Mouse (Mus musculus) MEL (cell line): ENCODE results near the gene Nipbl. TPM values are rescaled to one million over a fixed set of nuclear protein-coding genes. Genes with fewer than 3 reads are reported as not detected.

ENCODE experiments used
- DNase-seq: peaks from one replicate; pipeline ENCODE4 v3.0.0; 2011; ENCODE audit warnings: low read depth, low spot score
- H3K27ac ChIP-seq: 2 replicates; pipeline ENCODE4 v1.5.1; 2012; ENCODE audit warnings: low read depth, mild to moderate bottlenecking, control low read depth, low read length, moderate library complexity; ENCODE audit not compliant: control insufficient read depth
- H3K27me3 ChIP-seq, 2 experiments: fragments of 150-350 bp in 1 of 2; sonication (generic) in 1 of 2; 2 replicates each; pipeline ENCODE4 v1.6.1; 2012; ENCODE audit warnings: low read length in 2 of 2, mild to moderate bottlenecking in 2 of 2, improper control_type of control experiment in 1 of 2, moderate library complexity in 1 of 2; ENCODE audit not compliant: insufficient read depth in 2 of 2, control insufficient read depth in 1 of 2
- H3K36me3 ChIP-seq, 2 experiments: 2 replicates each; pipeline ENCODE4 v1.6.1; 2012 to 2014; ENCODE audit warnings: low read length in 2 of 2, improper control_type of control experiment in 1 of 2, inconsistent platforms in 1 of 2, mild to moderate bottlenecking in 1 of 2; ENCODE audit not compliant: insufficient read depth in 2 of 2, control insufficient read depth in 1 of 2
- H3K4me1 ChIP-seq, 2 experiments: fragments of 150-350 bp in 1 of 2; sonication (generic) in 1 of 2; 2 replicates each; pipeline ENCODE4 v1.6.1; 2012; ENCODE audit warnings: low read length in 2 of 2, improper control_type of control experiment in 1 of 2, mild to moderate bottlenecking in 1 of 2; ENCODE audit not compliant: insufficient read depth in 2 of 2, control insufficient read depth in 1 of 2
- H3K4me3 ChIP-seq, 2 experiments: fragments of 150-350 bp in 1 of 2; sonication (generic) in 1 of 2; 2 replicates each; pipeline ENCODE4 v1.5.1; 2012; ENCODE audit warnings: low read depth in 2 of 2, low read length in 2 of 2, mild to moderate bottlenecking in 2 of 2, moderate library complexity in 2 of 2, control low read depth in 1 of 2, improper control_type of control experiment in 1 of 2; ENCODE audit not compliant: control insufficient read depth in 1 of 2, insufficient read depth in 1 of 2
- H3K79me2 ChIP-seq: 2 replicates; pipeline ENCODE4 v1.6.1; 2012; ENCODE audit warnings: mild to moderate bottlenecking, low read length, moderate library complexity; ENCODE audit not compliant: control insufficient read depth, poor library complexity, insufficient read depth
- H3K9ac ChIP-seq: 2 replicates; pipeline ENCODE4 v1.6.1; 2012; ENCODE audit warnings: low read depth, mild to moderate bottlenecking, control low read depth, low read length, moderate library complexity; ENCODE audit not compliant: control insufficient read depth, poor library complexity, severe bottlenecking
- H3K9me3 ChIP-seq: fragments of 150-350 bp; sonication (generic); replicated peaks from 2 replicates; pipeline ENCODE4 v1.6.1; 2012; ENCODE audit warnings: mild to moderate bottlenecking, low read length, improper control_type of control experiment, moderate library complexity; ENCODE audit not compliant: insufficient read depth
- BHLHE40 ChIP-seq: IDR thresholded peaks from 2 replicates; pipeline ENCODE4 v1.6.1; 2012; ENCODE audit warnings: low read depth, mild to moderate bottlenecking, inconsistent platforms, low read length, improper control_type of control experiment, borderline replicate concordance
- CHD1 ChIP-seq: IDR thresholded peaks from 2 replicates; pipeline ENCODE4 v1.6.1; 2012; ENCODE audit warnings: low read depth, mild to moderate bottlenecking, inconsistent platforms, low read length, improper control_type of control experiment
- CTCF ChIP-seq, 3 experiments: IDR thresholded peaks in 2 of 3; conservative IDR thresholded peaks in 1 of 3; 2 replicates each; pipeline ENCODE4 v1.5.1; 2011 to 2012; ENCODE audit warnings: low read length in 3 of 3, low read depth in 2 of 3, mild to moderate bottlenecking in 2 of 3, improper control_type of control experiment in 1 of 3, inconsistent platforms in 1 of 3, mixed read lengths in 1 of 3, moderate library complexity in 1 of 3; ENCODE audit not compliant: control insufficient read depth in 1 of 3, insufficient read depth in 1 of 3, poor library complexity in 1 of 3, severe bottlenecking in 1 of 3
- ELF1 ChIP-seq: IDR thresholded peaks from 2 replicates; pipeline ENCODE4 v1.6.1; 2014; ENCODE audit warnings: low read depth, mild to moderate bottlenecking, inconsistent platforms, low read length, improper control_type of control experiment, moderate library complexity
- EP300 ChIP-seq, 2 experiments: IDR thresholded peaks; 2 replicates each; pipeline ENCODE4 v1.6.1; 2011; ENCODE audit warnings: improper control_type of control experiment in 2 of 2, low read length in 2 of 2, low read depth in 1 of 2, mild to moderate bottlenecking in 1 of 2
- GABPA ChIP-seq: IDR thresholded peaks from 2 replicates; pipeline ENCODE4 v1.6.1; 2012; ENCODE audit warnings: low read depth, mild to moderate bottlenecking, inconsistent platforms, low read length, improper control_type of control experiment, moderate library complexity
- GATA1 ChIP-seq: IDR thresholded peaks from 2 replicates; pipeline ENCODE4 v1.6.1; 2011; ENCODE audit warnings: low read depth, low read length, improper control_type of control experiment
- MYB ChIP-seq: IDR thresholded peaks from 2 replicates; pipeline ENCODE4 v1.6.1; 2011; ENCODE audit warnings: mild to moderate bottlenecking, low read depth, low read length, improper control_type of control experiment
- NRF1 ChIP-seq: IDR thresholded peaks from 2 replicates; pipeline ENCODE4 v1.6.1; 2014; ENCODE audit warnings: low read depth, mild to moderate bottlenecking, inconsistent platforms, low read length, improper control_type of control experiment, moderate library complexity; ENCODE audit not compliant: poor library complexity, insufficient read depth, severe bottlenecking
- RAD21 ChIP-seq: IDR thresholded peaks from 2 replicates; pipeline ENCODE4 v1.6.1; 2011; ENCODE audit warnings: mild to moderate bottlenecking, low read depth, low read length, improper control_type of control experiment
- RCOR1 ChIP-seq: IDR thresholded peaks from 2 replicates; pipeline ENCODE4 v1.6.1; 2012; ENCODE audit warnings: low read depth, mild to moderate bottlenecking, inconsistent platforms, low read length, improper control_type of control experiment
- SIN3A ChIP-seq: IDR thresholded peaks from 2 replicates; pipeline ENCODE4 v1.6.1; 2012; ENCODE audit warnings: low read length, improper control_type of control experiment, inconsistent platforms
- SMC3 ChIP-seq: IDR thresholded peaks from 2 replicates; pipeline ENCODE4 v1.6.1; 2011; ENCODE audit warnings: low read depth, low read length, improper control_type of control experiment
- TAL1 ChIP-seq: IDR thresholded peaks from 2 replicates; pipeline ENCODE4 v1.6.1; 2012; ENCODE audit warnings: mild to moderate bottlenecking, inconsistent platforms, low read length, moderate library complexity, mixed read lengths
- TCF12 ChIP-seq: IDR thresholded peaks from 2 replicates; pipeline ENCODE4 v1.6.1; 2014; ENCODE audit warnings: low read depth, mild to moderate bottlenecking, inconsistent platforms, low read length, improper control_type of control experiment, moderate library complexity
- UBTF ChIP-seq: IDR thresholded peaks from 2 replicates; pipeline ENCODE4 v1.6.1; 2012; ENCODE audit warnings: low read depth, mild to moderate bottlenecking, inconsistent platforms, low read length, improper control_type of control experiment, moderate library complexity, borderline replicate concordance; ENCODE audit not compliant: insufficient read depth
- polyA plus RNA-seq, 2 experiments: library from polyadenylated mRNA; stranded (reverse) in 1 of 2; unstranded in 1 of 2; fragments of >175 nt in 1 of 2; fragments of >200 nt in 1 of 2; gene quantifications; 2 replicates each; pipeline versions ENCODE4 v1.2.1 to v1.2.4; 2012; ENCODE audit warnings: low replicate concordance in 2 of 2, low read depth in 1 of 2; ENCODE audit not compliant: insufficient read length in 2 of 2, insufficient read depth in 1 of 2, missing spikeins in 1 of 2
- total RNA-seq: library from RNA; depleted of rRNA; stranded (reverse); fragments of 300-350 nt; gene quantifications from 2 replicates; pipeline ENCODE4 v1.2.3, GENCODE M21; 2012

The Nipbl gene
- total and polyA plus RNA-seq, 3 experiments, result 21.8 to 66.3 (median 35.6) TPM

DNA sequence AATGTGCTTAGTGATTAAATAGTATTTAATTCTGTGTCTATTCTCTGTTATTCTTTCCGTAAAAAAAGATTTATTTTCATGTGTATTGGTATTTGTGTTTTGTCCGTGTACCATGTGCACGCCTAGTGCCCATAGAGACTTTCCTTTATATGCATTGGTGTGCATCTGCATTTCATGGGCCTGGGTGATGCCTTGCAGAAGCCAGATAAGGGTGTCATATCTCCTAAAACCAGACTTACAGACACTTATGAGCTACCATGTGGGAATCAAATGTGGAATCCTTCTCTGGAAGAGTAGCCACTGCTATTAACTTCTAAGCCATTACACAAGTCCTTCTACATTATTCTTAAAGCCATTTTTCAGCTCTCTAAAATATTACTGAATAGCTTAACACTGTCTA, 112.7 kb downstream of the Nipbl start:
- peak; percentile 36 for DNase-seq
- no peaks in the 10 kb centered on the region for H3K27me3 ChIP-seq
- no peaks in the 10 kb centered on the region for H3K9me3 ChIP-seq
- peak; percentile 49; the same call in 1 of the 2 replicates for TF ChIP-seq TCF12
- TF ChIP-seq NRF1, result no peak
- TF ChIP-seq MYB, result no peak
- TF ChIP-seq EP300 (IDR thresholded peaks at IDR 0.05; ENCODE audit: low read depth in 1 of 2, low read length in 2 of 2), result peak in 1 of 2 experiments; percentile 52; a peak in 1 of 4 replicates
- peak; percentile 67 for TF ChIP-seq GATA1
- TF ChIP-seq BHLHE40, result no peak
- no peak for TF ChIP-seq RAD21
- no peak for TF ChIP-seq CTCF (IDR thresholded peaks at IDR 0.05 in 2 of 3, conservative IDR thresholded peaks at IDR 0.05 in 1 of 3; ENCODE audit: control insufficient read depth in 1 of 3, insufficient read depth in 1 of 3, low read depth in 2 of 3, low read length in 3 of 3, poor library complexity in 1 of 3, severe bottlenecking in 1 of 3)
- peak; percentile 61 for TF ChIP-seq TAL1
- no peak for TF ChIP-seq SMC3
- H3K27ac ChIP-seq, result no peak overlapping the region
- peaks cover 0 to 3% of the 10 kb centered on the region in 2 experiments; a peak in 2 of 4 replicates for H3K4me1 ChIP-seq
- H3K36me3 ChIP-seq, result peaks cover 11 to 51% of the 10 kb centered on the region in 2 experiments
- no peaks in the 10 kb centered on the region for H3K79me2 ChIP-seq
- H3K9ac ChIP-seq, result no peak overlapping the region
- H3K4me3 ChIP-seq, result no peak overlapping the region

GRCm38 (mm10) chr15:8325629-8326028, 118.6 kb downstream of the Nipbl start:
- peak overlapping the region; percentile 24; the same call in 1 of the 2 replicates for H3K27ac ChIP-seq
- no peak overlapping the region for H3K9ac ChIP-seq
- H3K79me2 ChIP-seq, result no peaks in the 10 kb centered on the region
- TF ChIP-seq SIN3A (no peak), ELF1 (no peak), UBTF (no peak), GABPA (no peak), CHD1 (no peak), GATA1 (0 out of 2 replicates have a peak, but pooled peaks have one; percentile 16), RCOR1 (0 out of 2 replicates have a peak, but pooled peaks have one; percentile 14), EP300 (IDR thresholded peaks at IDR 0.05; ENCODE audit: low read depth in 1 of 2, low read length in 2 of 2) (peak; percentile 20 to 49; a peak in 3 of 4 replicates)
- TF ChIP-seq, all 39 proteins: peak for 3
- DNase-seq, result no peak
- H3K9me3 ChIP-seq, result no peaks in the 10 kb centered on the region
- H3K4me1 ChIP-seq, result peaks cover 0 to 18% of the 10 kb centered on the region in 2 experiments; a peak in 3 of 4 replicates
- H3K27me3 ChIP-seq, result no peaks in the 10 kb centered on the region
- H3K36me3 ChIP-seq, result peaks cover 13 to 59% of the 10 kb centered on the region in 2 experiments
- H3K4me3 ChIP-seq, result no peak overlapping the region
